Mouse (Mus musculus): ENCODE results near the gene Kif14.

DNA sequence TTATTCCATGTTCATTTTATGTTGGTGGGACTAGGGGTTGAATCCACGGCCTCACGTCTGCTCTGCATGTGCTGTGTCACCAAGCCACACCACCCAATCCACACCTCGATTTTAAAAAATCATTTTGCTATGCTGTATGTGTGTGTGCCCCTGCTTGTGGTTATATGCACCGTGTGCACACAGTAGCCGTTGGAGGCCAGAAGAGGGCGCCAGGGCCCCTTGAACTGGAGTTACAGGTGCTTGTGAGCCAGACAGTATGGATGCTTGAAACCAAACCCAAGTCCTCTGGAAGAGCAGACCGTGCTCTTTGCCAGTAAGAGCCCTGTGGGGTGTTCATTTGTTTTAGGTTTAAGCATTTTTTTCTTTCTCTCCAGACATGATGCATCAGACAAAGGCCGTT is 36.8 kb downstream of the Kif14 start:
- TF ChIP-seq CTCF (IDR thresholded peaks at IDR 0.05) (no peak), EP300 (IDR thresholded peaks at IDR 0.05) (no peak)

Measured in lung, postnatal 0 days (tissue).